Mouse (Mus musculus): ENCODE measurements around the gene Ptprcap.

The Ptprcap gene

GRCm38 (mm10) chr19:4147782-4148490 lies 5.5 kb upstream of the Ptprcap start:
- DNase-seq (ENCODE audit: low read depth, low spot score) = no peak

- peak; percentile 97 for DNase-seq (ENCODE audit: low read depth, low spot score)
These were observed 5.0 kb upstream of the Ptprcap start, which contains the start of gene Coro1b for GRCm38 (mm10) chr19:4148491-4148806. Gene Coro1b, plus strand, starts transcription at chr19:4148619.

- no peak for DNase-seq (ENCODE audit: low read depth, low spot score)
These were observed 4.6 kb upstream of the Ptprcap start for GRCm38 (mm10) chr19:4148819-4149218.

- DNase-seq (ENCODE audit: low read depth, low spot score) = no peak
These were observed 4.1 kb upstream of the Ptprcap start for GRCm38 (mm10) chr19:4149283-4149682.

GRCm38 (mm10) chr19:4149764-4150461 lies 3.5 kb upstream of the Ptprcap start:
- no peak for DNase-seq (ENCODE audit: low read depth, low spot score)

GRCm38 (mm10) chr19:4150567-4151487 lies 2.6 kb upstream of the Ptprcap start:
- DNase-seq (ENCODE audit: low read depth, low spot score) = peak; percentile 25

- DNase-seq (ENCODE audit: low read depth, low spot score) = no peak
These were observed 1.9 kb upstream of the Ptprcap start for GRCm38 (mm10) chr19:4151488-4151860.

GRCm38 (mm10) chr19:4151898-4152297 lies 1.5 kb upstream of the Ptprcap start:
- peak; percentile 29 for DNase-seq (ENCODE audit: low read depth, low spot score)

- no peak for DNase-seq (ENCODE audit: low read depth, low spot score)
These were observed 766 bp upstream of the Ptprcap start for GRCm38 (mm10) chr19:4152445-4153231.

GRCm38 (mm10) chr19:4154437-4155222 lies 1.2 kb downstream of the Ptprcap start:
- no peak for DNase-seq (ENCODE audit: low read depth, low spot score)

GRCm38 (mm10) chr19:4155223-4156072 lies 2.0 kb downstream of the Ptprcap start:
- no peak for DNase-seq (ENCODE audit: low read depth, low spot score)

GRCm38 (mm10) chr19:4156073-4156579 lies 2.7 kb downstream of the Ptprcap start:
- no peak for DNase-seq (ENCODE audit: low read depth, low spot score)

- no peak for DNase-seq (ENCODE audit: low read depth, low spot score)
These were observed 3.4 kb downstream of the Ptprcap start for GRCm38 (mm10) chr19:4156771-4157170.

GRCm38 (mm10) chr19:4159049-4159448 lies 5.6 kb downstream of the Ptprcap start:
- DNase-seq (ENCODE audit: low read depth, low spot score) = no peak

GRCm38 (mm10) chr19:4162646-4163542 lies 9.5 kb downstream of the Ptprcap start, which contains the start of gene Rps6kb2:
Gene Rps6kb2, minus strand, starts transcription at chr19:4163354.
- peak; percentile 97 for DNase-seq (ENCODE audit: low read depth, low spot score)

GRCm38 (mm10) chr19:4163543-4163887 lies 10.1 kb downstream of the Ptprcap start:
- no peak for DNase-seq (ENCODE audit: low read depth, low spot score)

GRCm38 (mm10) chr19:4164100-4164499 lies 10.7 kb downstream of the Ptprcap start:
- no peak for DNase-seq (ENCODE audit: low read depth, low spot score)

GRCm38 (mm10) chr19:4164721-4165120 lies 11.3 kb downstream of the Ptprcap start:
- no peak for DNase-seq (ENCODE audit: low read depth, low spot score)
